Mouse (Mus musculus) B cell, adult 62 days (primary cell): Measurements from ENCODE around the gene Masp2. TPM values are rescaled to one million over a fixed set of nuclear protein-coding genes. Genes with fewer than 3 reads are reported as not detected.

Source experiments
- total RNA-seq: library from RNA; stranded (reverse); gene quantifications from 4 replicates; pipeline ENCODE4 v1.2.4, GENCODE M21; 2023

Gene Masp2
- 0.51 to 1.5 TPM (median 0.69 TPM) in 4 replicates for total RNA-seq

GRCm38 (mm10) chr4:148602357-148603120 is at the start of gene Masp2:
Gene Masp2 (plus strand): TSS chr4:148602554.

DNA sequence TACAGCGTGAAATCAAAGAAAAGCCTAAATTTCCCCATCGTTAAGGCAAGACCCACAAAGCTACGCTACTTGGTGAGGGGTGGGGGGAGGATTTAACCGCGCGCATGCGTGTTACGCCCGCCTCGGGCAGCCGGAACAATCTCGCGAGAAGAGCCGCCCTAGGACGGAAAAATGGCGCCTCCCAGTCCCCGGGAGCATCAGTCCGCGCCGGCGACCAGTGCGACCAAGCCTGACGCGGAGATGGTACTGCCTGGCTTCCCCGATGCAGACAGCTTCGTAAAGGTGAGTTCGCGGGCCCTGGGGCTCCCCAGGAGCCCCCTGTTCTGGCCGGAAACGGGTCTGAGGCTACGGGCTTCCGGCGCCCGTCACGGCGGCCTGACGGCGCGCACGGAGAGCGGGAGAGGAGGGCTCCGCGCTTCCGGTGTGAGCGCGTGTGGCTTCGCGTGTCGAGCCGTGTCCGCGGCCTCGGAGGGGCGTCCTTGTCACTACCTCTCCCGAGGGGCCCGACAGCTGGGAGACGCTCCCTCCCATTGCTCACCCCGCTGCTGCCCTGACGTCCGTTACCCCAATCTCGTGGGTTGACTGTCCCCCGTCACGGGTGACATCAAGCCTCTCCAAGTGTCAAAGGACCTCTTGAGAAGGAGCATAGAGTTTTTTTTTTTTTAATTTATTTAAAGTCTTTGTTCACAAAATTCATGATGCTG is 43.9 kb upstream of the Masp2 start, which contains the start of gene Exosc10:
Gene Exosc10, plus strand, starts transcription at position 133 of the 704 bp plus-strand sequence.

GRCm38 (mm10) chr4:148591171-148591630 is 11.2 kb upstream of the Masp2 start, which contains the start of gene Srm:
Gene Srm (plus strand): TSS chr4:148591503.

DNA sequence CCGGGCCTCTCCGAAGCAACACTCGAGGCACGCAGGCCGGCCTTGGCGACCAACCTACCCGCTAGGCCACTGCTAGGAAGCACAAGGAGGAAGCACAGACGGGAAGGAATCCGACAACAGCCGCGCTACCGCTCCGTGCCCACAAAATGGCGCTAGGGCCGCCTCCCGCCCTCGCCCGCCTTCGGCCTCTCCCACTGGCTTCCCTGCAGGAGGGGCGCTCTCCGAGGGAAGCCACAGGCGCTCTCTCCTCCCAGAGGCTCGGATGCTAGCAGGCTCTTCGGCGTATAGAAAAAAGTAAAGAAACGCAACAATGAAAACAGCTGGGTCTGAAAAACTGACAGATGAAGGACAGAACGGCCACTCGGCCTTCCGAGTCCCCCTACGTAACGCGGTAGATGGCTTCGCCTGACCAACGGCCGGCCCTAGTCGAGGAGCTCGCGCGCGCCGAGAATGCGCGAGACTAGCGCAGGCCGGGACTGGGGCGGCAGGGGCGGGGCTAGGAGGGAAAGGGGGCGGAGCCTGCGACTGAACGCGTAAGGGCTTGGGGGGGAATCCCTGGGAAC is 24.4 kb downstream of the Masp2 start, which contains the start of gene Tardbp:
Gene Tardbp, minus strand, starts transcription at position 397 of the 563 bp plus-strand sequence.

DNA sequence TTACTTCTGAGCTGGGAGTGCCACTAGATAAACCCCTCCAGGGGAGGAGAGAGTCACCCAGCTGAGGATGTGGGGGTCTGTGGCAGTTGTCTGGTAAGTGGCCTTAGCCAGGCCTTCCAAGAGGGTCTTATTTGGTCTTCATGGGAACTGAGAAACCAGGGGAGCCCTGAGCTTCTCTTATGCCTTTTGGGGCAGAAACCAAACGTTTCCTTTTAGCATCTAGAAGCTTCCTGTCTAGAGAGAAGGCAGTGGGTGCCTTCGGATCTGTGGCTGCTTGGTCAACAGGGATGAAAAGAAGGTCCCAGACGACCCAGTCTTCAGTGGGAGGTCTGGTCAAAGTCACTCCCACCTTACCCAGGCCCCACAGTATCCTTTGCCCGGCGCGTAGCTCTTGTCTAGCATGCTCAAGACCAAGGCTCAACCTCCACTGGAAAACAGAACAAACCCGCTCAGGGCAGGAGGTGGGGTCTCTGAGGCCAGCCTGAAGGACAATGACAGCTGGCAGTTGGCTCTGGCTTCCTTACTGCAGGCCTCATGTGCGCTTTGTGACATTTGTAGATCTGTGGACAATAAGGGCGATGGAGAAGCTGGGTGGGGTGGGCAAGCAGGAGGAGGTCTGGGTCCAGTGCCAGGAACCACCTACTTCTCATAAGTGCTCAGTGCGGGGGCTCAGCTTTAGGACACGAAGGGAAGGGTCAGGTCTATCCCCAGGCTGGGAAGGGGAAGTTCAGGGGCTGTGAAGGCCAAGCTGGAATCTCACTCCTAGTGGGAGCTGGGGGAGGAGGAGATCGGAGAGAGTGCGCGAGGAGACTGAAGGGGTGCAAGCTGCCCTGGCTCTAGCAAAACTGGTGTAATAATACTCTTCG is 41.2 kb downstream of the Masp2 start, which contains the start of gene Gm572:
Gene Gm572, plus strand, starts transcription at position 27 of the 866 bp plus-strand sequence.

Other genes with a start within 250 kb of the Masp2 start
- gene Ubiad1, start 157.8 kb upstream of the Masp2 start, total RNA-seq = 8.4 to 9.0 TPM (median 8.8 TPM) in 4 replicates
- 44.6 to 52.2 TPM (median 47.7 TPM) in 4 replicates for gene Mtor, start 153.9 kb upstream of the Masp2 start, total RNA-seq
- gene Angptl7, start 102.1 kb upstream of the Masp2 start, total RNA-seq = 0.25 TPM in 1 of 4 replicates, not detected in the others
- gene Exosc10, start 44.1 kb upstream of the Masp2 start, total RNA-seq = 100 to 109 TPM (median 104 TPM) in 4 replicates
- gene Srm, start 11.1 kb upstream of the Masp2 start, total RNA-seq = 24.6 to 31.1 TPM (median 25.7 TPM) in 4 replicates
- 342 to 373 TPM (median 346 TPM) in 4 replicates for gene Tardbp, start 24.5 kb downstream of the Masp2 start, total RNA-seq
- gene Gm572, start 40.8 kb downstream of the Masp2 start, total RNA-seq = not detected in 4 replicates
- 32.8 to 37.5 TPM (median 36.3 TPM) in 4 replicates for gene Casz1, start 201.9 kb downstream of the Masp2 start, total RNA-seq